Mouse (Mus musculus) layer of hippocampus, postnatal 36 days (tissue): ENCODE results near the gene Gzmk. TPM values are rescaled to one million over a fixed set of nuclear protein-coding genes. Genes with fewer than 3 reads are reported as not detected.
A peak's percentile ranks its signal among the peaks of the same experiment; 100 is the strongest.
"Not testable (repeated sequence)": the region's sequence is repeated elsewhere in the genome, so short reads cannot be mapped to it uniquely, and the experiment has no call there.

ENCODE experiments used
- DNase-seq, 2 experiments: peaks; one replicate each; pipeline ENCODE4 v3.0.0; 2022
- total RNA-seq, 2 experiments: library from RNA; stranded (reverse); gene quantifications; 2 replicates each; pipeline ENCODE4 v1.2.3; 2021

The Gzmk gene
- under 1 TPM in 1 of 2 experiments, not detected in 1; 0.38 TPM for total RNA-seq

DNA sequence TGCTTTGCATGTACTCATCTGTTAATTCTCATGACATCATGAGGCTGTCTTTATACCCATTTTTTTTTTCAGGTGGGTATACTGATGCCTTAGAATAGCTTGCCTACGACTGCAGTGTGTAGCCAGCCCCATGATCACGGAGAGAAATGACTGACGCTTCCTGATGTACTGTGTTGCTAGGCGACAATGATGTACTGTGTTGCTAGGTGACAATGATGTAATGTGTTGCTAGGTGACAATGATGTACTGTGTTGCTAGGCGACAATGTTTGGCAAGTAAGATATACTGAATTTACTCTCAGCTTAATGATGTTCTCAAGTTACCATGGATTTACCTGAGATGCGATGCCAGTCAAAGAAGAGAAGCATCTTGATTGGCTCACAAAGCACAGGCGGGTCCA lies at the start of gene Gzmk:
Gene Gzmk (minus strand): TSS at position 98 of the 400 bp plus-strand sequence.
- peak in 1 of 2 experiments; percentile 17 for DNase-seq

DNA sequence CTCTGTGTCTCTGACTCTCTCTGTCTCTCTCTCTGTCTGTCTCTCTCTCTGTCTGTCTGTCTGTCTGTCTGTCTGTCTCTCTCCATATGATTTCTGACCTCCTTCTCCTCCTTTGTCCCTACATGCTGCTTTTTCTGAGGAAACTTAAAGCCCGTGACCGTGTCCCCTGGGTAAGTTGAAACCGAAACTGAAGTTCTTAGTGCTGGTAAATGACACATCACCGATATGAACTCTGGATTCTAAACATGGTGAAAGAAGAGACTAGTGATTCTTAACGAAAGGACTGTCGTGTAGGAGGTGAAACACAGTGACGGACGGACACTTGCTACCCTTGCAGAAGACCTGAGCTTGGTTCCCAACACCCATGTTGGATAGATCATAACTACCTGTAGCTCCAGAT lies 45.5 kb upstream of the Gzmk start:
- DNase-seq, result no peak

DNA sequence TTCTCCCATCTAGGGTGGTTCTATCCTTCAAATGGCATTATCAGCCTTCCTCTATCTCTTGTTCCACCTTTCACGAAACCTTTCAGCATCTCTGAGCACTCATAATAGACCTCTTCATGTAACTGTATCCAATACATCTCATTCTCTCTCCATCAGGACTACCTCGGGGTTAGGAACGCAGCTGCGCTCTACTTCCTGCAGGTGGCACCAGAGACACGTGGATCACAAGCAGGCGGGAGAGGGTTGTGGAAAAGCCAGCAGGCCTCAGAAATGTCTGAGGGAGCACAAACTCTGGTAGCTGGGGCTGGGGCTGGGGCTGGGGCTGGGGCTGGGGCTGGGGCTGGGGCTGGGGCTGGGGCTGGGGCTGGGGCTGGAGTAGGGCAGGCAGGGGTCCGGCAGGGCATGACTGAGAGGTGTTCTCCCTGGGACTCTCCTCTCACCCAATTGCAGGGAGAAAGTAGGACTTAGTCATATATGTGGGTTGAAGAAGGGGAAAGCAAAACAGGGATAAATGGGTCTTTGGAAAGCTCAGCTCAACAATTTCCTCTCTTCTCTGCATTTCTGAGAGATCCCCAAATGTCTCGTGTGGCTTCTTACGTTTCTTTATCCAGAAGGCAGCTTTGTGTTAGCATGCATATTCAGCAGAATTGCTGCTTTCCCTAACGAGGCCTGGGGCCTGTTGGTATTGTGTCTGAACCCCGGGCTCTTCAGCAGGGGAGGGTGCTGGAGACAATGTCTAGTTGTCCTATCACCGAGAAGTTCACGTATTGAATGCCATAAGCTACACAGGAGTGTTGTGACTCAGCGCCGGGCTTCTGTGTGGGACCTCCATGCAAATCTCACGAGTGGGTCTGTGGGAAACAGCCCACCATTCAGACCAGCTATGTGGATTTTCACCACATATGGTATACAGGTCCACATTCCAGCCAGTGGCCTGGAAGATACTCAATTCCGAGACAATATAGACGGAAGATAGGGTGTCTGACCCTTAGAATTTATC lies 44.4 kb upstream of the Gzmk start:
- DNase-seq, result peak; percentile 80 to 82

DNA sequence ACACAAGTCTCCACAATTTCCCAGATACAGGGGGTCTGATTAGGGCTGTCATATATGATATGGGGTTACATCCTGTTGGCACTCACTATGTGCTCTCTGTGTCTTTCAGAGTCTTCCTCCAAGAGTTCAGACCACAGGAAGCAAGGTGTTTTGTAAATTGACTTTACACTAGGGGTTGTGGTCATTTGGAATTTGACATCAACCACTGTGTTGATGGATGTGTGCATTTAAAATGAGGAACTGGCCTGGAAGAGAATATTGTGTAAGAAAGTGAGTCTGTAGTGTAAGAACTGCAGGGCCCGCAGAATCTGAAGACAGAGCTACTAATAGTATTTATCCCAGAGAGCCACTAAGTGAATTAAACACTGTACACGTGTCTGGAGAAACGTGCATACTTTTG lies 41.5 kb upstream of the Gzmk start:
- DNase-seq, result no peak

DNA sequence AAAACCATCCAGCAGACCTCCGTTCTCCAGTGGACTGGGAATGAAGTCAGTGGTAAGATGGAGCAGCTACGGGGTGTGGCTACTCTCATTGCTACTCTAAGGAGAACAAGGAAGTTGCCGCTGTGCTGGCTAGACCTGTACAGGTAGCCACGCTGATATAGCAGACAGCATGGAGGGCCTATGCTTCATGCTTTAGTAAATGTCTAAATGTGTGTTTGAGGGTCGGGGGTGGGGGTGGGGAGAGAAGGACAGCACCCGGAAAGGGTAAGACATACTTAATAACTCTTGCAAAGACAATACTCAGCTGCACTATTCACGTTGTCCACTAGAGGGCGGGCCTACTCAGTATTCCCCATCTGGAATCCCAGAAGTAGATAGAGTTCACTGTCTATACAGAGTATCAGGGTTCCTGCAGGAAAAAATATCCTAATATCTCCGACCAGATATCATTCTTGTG lies 40.8 kb upstream of the Gzmk start:
- peak; percentile 51 to 64 for DNase-seq

DNA sequence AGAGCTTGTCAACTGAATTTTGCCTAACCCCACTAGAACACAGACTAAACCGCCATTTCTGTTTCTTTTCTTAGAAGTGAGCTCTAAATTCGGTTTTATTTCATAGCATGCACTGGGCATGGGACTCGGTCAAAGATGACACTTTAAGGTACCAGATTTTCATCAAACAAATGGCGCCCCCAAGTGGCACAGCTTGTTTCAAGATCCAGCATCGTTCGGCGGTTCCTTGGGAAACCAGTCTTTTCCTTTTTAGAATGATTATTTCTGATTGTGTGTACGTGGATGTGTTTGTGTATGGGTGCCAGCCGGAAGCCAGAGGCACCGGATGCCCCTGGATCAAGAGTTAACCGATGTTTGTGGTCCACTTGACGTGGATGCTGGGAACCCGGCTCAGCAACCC lies 39.5 kb upstream of the Gzmk start:
- DNase-seq, result peak in 1 of 2 experiments; percentile 30

DNA sequence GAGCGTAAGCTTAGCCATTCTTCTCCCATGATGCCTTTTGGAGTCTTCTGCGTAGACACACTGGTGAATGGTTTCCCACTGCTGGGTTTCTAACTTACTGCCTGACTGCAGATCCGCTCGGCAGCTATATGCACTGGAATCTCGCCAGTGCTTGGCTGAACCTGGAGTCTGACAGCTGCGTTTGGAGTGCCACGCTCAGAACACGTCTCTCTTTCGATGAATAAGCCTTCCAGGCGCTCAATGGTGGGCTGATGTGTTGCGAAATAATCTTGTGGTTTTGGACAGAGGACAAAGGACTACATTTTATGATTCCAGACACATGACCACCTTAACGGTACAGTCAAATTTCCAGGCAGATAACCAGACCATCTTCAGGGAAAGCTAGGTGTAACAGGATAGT lies 37.1 kb upstream of the Gzmk start:
- peak in 1 of 2 experiments; percentile 24 for DNase-seq

DNA sequence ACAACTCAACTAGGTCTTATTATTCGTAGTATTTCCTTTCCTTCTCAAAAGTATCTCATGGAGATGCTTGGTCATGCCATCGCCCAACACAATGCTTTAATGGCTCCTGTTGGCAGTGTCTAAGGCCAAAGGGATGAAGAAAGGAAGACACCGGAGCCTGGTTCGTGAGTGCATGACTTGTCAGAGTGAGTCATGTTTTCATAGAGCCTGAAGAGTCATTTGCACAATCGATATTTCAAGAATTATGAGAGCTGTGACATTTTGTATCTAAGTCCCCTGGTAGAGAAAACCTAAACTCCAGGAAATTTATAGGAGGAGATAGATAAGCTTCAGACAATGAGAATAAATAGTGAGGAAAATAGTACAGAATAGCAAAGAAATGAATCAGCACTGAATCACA lies 33.5 kb upstream of the Gzmk start:
- no peak for DNase-seq

DNA sequence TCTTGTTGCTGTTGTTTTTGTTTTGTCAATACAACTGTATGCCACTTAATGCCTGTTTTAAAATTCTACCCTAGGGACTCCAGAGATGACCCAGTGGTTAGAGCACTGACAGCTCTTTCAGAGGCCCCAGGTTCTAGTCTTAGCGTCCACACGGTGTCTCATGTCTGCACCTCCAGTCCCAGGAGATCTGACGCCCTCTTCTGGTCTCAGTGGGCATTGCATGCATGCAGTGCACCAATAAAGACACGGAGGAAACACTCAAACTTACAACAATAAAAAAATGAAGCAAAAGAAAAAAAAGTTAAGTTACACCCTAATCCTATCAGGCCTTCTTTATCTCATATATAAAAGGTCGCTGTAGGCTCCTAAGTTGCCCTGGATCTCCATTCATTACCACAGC lies 31.5 kb upstream of the Gzmk start:
- DNase-seq, result no peak

DNA sequence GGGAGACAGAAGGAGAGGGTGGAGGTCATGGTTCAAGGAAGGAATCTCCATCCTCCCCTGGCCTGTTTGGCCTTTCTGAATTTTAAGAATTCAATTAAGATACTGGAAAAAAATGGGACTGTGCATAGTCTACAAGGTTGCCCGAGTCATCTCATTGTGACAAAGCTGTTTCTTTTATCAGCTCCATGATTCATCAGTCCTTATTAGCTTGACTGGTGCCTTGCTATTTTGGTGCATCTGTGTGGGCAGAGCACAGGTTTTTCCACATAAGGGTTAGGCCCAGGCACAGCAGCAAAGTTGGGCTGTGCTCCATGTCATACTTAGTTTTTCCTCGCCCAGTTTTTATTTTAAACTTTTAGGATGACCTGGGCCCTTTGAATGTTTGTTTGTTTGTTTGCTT lies 31.1 kb upstream of the Gzmk start:
- DNase-seq, result no peak

DNA sequence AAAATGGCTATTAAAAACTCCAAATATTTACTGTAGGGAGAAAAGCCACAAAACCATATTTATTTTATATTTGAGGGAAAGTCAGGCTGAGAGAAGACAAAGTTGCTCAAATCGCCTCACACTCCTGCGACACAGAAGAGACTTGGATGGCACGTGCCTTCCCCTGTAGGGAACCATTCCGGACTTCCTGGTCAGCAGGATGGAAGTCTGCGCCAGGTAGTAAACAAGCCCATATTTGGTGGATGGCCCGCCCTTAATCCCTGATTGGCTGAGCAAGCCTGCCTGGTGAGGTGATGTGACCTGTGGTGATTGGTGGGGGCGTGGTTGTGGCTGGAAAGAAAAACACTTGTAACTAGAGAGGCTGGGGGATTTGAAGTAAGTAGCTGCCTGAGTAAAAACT lies 26.9 kb upstream of the Gzmk start:
- not testable (repeated sequence) for DNase-seq

DNA sequence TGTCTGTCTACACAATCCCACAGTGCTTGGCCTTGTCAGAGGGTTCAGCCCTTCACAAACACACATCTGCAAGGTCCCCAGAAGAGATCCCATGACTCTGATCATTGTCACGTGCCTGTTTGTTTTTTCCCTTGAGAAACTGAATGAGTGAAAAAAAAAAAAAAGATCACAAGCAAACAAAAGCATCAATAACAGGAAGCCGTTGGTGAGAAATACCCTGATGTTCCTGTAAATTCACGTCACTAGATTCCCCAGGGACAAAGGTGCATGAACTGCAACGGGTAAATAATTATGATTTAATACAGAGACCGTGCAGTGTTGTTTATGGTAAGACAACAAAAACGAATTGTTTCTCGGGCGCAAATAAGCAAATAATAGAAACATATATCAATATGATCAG lies 19.3 kb upstream of the Gzmk start:
- no peak for DNase-seq

DNA sequence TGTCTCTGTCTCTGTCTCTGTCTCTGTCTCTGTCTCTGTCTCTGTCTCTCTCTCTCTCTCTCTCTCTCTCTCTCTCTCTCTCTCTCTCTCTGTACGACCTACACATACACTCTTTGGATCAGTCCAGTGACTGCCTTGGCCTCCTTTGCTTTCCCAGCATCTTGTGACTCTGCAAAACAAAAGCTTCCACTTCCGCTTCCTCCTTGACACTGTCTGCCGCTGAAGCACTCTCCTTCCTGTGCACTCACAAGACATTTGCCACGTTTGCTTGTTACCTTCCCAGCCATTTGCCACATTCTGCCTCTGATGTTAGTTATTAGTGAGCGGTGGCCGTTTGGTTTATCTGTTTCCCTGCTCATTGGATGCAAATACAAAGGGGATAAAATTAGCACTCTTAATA lies 16.4 kb upstream of the Gzmk start:
- DNase-seq, result no peak

DNA sequence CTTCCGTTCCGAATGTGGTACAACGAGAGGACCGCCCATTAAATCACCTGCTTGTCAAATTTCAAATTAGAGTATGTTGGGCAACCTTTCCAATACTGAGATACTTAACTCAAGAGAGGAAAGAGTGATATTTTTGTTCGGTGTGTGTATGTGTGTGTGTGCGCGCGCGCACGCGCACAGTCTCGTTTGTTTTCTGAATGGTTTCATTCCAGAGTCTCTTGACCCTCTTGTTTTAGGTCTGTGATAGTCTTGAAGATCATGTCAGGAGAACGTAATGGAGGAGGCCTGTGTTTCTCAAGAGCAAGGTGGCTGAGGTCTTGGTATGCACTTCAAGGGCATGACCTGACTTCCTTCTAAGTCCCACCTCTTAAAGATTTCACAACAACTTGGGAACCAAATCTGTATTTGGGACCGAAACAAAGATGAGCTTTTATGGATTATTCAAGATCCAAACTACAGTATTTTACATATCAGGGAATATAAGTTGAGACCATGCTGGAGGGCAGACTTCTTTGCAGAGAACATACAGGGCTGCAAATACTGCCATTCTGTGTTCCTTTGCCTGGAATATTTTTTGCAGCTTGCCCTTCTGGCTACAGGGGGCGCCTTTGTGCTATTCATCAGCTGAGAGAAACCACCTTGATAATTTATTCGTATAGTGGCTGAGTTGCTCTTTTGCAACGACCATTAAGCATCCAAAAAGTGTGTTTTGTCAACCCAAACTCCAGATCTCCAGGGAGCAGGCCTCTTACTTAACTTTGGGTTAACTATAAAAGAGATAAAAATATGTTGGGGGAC lies 2.2 kb upstream of the Gzmk start:
- no peak for DNase-seq

DNA sequence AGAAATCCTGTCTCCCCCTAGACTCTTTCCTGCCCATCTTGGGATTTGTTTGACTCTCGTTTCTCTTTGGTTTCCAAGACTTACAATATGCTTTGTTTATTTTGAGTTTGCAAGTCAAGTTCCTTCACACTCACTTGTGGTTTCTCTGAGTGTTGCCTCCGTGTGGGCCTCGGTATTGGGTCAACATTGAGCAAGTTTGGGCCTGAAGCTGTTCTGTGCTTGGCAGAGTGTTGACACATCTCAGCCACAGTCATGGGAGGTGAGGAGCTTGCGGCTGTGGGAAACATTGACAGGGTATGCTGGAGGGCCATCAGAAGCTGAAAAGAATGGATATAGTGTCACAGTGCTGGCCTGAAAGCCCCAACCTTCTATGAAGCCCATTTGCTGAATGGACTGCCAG lies 1.4 kb upstream of the Gzmk start:
- no peak for DNase-seq

DNA sequence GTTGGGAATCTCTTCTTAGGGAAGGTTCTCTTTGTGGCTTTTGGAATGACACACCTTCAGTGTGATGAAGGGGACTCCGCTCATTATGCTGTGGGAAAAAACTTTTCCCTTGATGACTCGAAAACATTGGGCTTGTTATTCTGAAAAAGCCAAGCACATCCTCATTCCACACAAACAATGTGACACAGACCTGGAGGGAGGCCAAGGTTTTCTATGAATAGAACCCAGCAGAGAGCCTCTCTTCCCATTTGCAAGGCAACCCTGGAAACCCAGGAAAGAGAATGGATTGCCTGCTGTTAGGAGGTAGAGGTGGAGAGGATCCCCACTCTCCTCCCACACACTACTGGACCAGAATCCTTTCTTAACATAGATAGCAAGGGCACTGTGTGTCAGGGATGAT lies 1.6 kb downstream of the Gzmk start:
- DNase-seq, result peak; percentile 31 to 62

DNA sequence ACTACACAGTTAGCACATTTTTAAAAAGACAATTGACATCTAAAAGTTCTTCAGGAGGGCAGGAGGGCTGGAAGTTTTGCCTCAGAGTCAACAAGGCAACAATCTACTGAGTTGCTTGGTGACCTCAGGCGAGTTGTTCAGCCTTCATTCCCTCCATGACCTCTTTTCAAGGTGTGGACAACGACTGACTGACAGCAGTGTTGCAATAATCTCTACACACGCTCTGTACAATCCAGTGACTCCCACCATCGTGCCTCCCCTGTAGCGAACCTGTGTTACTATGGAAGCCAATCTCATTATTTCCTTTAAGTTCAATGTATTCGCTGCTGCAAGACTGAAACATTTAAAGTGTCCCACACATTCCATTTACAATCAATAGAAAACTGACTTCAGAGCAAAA lies 3.9 kb downstream of the Gzmk start:
- no peak for DNase-seq

DNA sequence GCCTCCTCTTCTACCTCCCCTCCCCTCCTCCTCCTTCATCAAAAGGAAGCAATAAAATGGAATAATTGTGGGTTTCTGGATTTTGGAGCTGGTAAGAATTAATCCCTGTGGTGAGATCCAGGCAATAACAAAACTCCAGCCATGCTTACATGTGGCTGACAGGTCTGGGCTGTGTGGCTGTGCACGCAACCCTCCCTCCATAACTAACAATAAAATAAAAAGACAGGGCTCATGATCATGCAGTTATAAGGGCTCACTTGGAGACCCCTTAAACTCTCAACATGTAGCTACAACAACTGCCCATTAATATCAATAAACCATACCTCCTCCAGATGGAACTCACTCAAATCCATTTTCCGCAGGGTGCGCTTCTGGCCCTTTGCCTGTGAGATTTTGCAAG lies 11.8 kb downstream of the Gzmk start:
- DNase-seq, result no peak

DNA sequence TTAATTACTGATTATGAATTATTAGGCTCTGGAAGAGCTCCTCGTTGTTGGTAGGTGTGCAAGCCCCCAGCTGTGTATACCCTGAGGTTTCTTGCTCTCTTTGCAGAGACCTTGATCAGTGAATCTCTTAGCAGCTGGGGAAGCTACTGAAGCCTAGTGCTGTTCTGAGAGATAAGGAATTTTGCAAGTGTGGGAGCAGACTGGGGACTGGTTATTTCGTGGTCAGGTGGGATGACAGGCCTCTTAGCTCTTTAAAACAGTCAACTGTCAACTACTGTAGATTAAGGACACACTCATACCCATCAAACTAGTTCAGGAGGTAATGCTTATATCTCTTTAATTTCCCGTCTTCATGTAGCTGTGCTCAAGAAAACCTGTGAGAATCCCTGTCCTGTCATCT lies 13.3 kb downstream of the Gzmk start:
- no peak for DNase-seq

DNA sequence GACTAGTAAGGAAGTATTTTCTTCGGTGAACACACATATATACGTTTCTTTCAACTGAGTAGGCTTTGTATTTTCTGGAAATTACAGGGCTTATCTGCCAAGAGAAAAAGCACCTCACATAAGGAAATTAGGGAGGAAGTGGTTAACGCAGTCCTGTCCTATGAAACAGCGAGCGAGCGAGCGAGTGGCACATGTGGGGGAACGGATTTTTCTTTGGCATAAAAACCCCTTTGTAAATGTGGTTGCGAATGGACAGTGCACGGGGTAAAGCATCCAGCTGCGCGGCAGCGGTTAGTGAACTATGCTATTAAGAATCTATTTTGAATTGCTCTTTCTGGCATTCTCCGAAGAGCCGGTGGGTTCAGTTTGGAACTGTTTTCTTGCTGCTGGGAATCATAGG lies 14.4 kb downstream of the Gzmk start:
- no peak for DNase-seq

DNA sequence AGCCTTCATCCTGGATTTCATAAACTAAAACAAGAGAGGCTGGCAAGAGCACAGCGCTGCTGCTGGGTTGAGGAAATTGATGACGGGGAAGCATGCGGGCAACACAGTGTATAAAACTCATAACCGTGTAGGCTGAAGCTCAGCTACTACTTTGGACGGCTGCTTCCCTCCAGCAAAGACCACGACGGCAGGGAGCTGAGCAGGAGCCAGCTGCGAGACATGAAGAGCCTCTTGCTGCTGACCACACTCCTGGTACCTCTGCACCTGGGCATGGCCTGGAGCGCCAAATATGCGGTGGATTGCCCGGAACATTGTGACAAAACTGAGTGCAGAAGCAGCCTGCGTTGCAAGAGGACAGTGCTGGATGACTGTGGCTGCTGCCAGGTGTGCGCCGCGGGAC lies 16.1 kb downstream of the Gzmk start, which contains the start of gene Esm1:
Gene Esm1 (plus strand): TSS at position 36 of the 400 bp plus-strand sequence.
- DNase-seq, result no peak

DNA sequence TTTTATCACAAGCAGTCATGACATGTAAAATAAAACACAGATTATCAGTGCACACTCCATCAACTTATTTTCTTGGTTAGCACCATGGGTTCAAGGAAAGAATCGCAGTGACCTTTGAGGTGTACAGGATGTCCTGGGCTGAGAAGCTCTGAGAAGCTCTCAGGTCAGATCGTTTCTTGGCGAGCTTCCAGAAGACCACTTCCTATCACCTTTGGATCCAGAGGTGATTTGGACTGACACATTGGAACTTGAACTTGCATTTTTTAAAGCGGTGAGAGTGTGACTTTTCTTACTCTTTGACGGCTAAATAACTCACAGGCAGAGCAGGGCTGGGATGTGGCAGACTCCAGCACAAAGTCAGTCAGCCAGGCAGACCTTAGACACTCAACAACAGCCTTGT lies 20.4 kb downstream of the Gzmk start:
- DNase-seq, result no peak

DNA sequence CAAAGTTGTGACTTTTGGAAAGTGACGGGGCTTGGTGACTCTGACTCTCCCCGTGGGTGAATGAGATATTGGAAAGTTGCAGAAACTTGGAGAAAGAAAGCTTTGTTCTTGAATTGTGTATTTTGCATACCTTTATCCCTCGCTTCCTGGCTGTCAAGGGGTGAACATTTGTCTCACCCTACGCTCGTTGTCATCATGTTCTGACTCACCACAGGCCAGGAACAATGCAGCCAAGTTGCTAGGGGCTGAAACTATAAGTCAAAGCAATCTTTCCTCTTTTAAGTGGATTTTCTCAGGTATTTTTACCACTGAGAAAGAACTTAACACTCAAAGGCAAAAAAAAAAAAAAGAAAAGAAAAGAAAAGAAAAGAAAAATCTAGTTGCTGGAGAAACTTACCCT lies 22.6 kb downstream of the Gzmk start:
- DNase-seq, result no peak
